Mouse (Mus musculus): Measurements from ENCODE around the gene Serac1.

- TF ChIP-seq POLR2A (IDR thresholded peaks at IDR 0.05; ENCODE audit: borderline replicate concordance, extremely low read depth, low read depth, low read length) (no peak), CTCF (IDR thresholded peaks at IDR 0.05; ENCODE audit: insufficient read depth, low read length) (no peak)
Measured at GRCm38 (mm10) chr17:5993581-5994260, 85.8 kb downstream of the Serac1 start.

Data from lung, adult 2 months (tissue).